Mouse (Mus musculus) urinary bladder, adult 18-20 months (tissue): ENCODE results near the gene Olfr1314.

Experiments used
- DNase-seq, 2 experiments: peaks; one replicate each; pipeline ENCODE4 v3.0.0; 2022; ENCODE audit warnings: low spot score in 2 of 2, mixed read lengths in 2 of 2

Gene Olfr1314

DNA sequence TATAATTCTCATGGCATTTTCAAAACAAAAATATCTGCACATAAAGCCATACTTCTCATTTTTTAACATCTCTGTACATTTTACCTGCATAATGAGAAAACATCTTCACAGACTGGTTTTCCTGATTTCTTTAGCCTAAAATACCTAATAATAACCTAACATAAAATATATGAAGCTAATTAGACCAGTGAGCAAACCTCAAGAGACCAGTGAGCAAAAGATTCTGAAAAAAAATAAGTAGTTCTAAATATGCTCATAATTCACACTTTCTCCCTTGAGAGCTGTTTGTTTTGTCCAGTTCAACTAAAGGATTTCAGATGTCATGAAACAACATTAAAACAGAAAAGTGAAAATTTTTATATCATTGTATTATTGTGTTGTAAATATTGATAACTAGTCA, at the start of gene Olfr1314:
Gene Olfr1314, minus strand, starts transcription at position 101 of the 400 bp plus-strand sequence.
- no peak for DNase-seq

DNA sequence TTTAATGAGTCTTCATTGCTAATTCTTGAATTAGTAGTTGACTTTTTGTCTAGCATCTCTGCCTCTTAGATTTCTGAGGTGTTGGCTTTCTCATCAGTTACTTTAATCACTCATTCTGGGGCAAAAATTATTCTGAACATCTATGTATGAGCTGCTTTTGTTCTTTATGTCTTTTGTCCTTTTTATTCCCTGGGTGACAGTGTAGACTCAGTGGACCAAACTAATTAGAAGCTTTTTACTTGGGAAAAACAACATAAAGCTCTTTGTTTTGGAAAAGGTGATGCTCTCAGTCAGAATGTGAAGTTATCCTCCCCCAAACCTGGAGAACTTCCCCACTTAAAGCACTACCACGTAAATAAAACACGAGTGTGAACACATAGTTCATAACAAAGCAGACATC, 43.4 kb upstream of the Olfr1314 start, which contains the start of gene Olfr1317:
Gene Olfr1317, plus strand, starts transcription at position 301 of the 400 bp plus-strand sequence.
- DNase-seq = no peak

DNA sequence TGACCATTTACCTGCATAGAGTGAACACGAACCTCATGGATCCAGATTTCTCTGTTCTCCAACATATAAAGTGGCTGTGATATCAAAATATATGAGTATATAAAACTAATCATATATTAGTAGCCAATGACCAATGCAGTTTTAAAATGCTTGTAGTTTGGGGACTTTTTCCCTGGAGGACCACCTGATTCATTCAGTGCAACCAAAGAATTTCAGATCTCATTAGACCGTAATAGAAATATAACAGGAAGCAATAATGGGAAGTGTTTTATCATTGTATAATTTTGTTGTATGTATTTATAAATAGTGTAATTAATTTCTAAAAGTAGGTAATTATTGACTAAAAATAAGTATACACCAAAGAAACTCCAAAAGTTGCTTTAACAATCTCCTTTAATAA, 38.3 kb upstream of the Olfr1314 start, which contains the start of gene Olfr1316:
Gene Olfr1316, minus strand, starts transcription at position 101 of the 400 bp plus-strand sequence.
- DNase-seq = no peak

DNA sequence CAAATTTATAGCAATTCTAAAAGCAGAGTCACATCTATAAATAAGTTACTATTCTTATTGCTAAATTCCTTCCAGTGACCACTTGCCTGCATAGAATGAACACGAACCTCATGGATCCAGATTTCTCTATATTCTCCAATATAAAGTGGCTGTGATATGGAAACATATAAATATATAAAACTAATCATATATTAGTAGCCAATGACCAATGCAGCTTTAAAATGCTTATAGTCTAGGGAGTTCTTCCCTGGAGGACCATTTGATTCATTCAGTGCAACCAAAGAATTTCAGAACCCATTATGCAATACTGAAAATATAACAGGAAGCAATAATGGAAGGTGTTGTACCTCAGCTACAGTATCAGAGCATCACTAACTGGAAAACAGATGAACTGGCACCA, 18.8 kb upstream of the Olfr1314 start, which contains the start of gene Olfr1315-ps1:
Gene Olfr1315-ps1, minus strand, starts transcription at position 101 of the 400 bp plus-strand sequence.
- DNase-seq = no peak

DNA sequence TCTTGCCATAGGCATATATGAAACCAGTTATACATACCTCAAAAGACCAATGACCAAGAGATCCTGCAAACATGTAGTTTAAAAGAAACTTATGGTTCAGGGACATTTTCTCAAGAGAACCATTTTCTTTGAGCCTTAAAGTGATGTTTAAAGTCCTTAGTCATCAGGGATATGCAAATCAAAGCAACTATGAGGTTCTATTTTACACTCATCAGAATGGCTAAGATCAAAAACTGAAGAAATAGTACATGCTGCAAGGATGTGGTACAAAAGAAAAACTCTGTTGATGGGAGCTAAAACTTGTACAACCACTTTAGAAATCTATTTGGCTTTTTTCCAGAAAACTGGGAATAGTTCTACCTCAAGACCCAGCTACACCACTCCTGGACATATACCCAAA, 18.8 kb downstream of the Olfr1314 start, which contains the start of gene Olfr1313:
Gene Olfr1313, minus strand, starts transcription at position 101 of the 400 bp plus-strand sequence.
- no peak for DNase-seq

DNA sequence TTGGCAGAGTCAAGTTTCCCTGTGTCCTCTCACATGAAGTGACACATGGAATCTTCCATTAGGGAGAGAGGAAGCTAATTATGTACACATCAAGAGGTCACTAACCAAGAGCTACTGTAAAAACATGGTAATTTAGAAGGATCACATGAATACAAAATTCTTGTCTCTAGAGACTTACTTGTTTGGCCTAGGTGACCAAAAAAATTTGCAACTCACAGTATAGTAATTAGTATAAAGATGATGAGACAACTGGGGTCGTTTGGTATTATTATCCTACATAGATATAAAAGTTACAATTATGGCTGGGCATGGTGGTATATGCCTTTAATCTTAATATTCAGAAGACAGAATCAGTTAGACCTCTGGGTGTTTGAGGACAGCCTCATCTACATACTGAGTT, 46.4 kb downstream of the Olfr1314 start, which contains the start of gene Olfr1312:
Gene Olfr1312, minus strand, starts transcription at position 101 of the 400 bp plus-strand sequence.
- DNase-seq = no peak
